Mouse (Mus musculus) thymus, adult 2 months (tissue): ENCODE measurements around the gene Nt5dc2.

Experiments
- CTCF ChIP-seq: fragments of 200-500 bp; IDR thresholded peaks from 2 replicates; pipeline ENCODE4 v1.5.1; 2012; ENCODE audit warnings: mild to moderate bottlenecking, control low read depth, low read length, moderate library complexity, borderline replicate concordance; ENCODE audit not compliant: control insufficient read depth, poor library complexity, insufficient read depth; ENCODE audit errors: extremely low read depth
- POLR2A ChIP-seq: fragments of 200-500 bp; IDR thresholded peaks from 2 replicates; pipeline ENCODE4 v1.6.1; 2012; ENCODE audit warnings: mild to moderate bottlenecking, low read length, control low read depth, moderate library complexity; ENCODE audit not compliant: control insufficient read depth, poor library complexity, insufficient read depth; ENCODE audit errors: extremely low read depth

GRCm38 (mm10) chr14:31179677-31180365 lies 49.0 kb downstream of the Nt5dc2 start:
- TF ChIP-seq CTCF (no peak), POLR2A (no peak)
